Mouse (Mus musculus) CH12.LX (cell line): ENCODE data around the gene Kcnma1.

Experiments
- CTCF ChIP-seq, 2 experiments: IDR thresholded peaks in 1 of 2; conservative IDR thresholded peaks in 1 of 2; 2 replicates each; pipeline ENCODE4 v1.5.1; 2011 to 2012; ENCODE audit warnings: low read depth in 2 of 2, low read length in 2 of 2, improper control_type of control experiment in 1 of 2, inconsistent platforms in 1 of 2, mild to moderate bottlenecking in 1 of 2, moderate library complexity in 1 of 2
- MAX ChIP-seq: IDR thresholded peaks from 2 replicates; pipeline ENCODE4 v1.6.1; 2011; ENCODE audit warnings: low read length, improper control_type of control experiment
- NRF1 ChIP-seq: IDR thresholded peaks from 2 replicates; pipeline ENCODE4 v1.6.1; 2014; ENCODE audit warnings: low read depth, mild to moderate bottlenecking, inconsistent platforms, low read length, improper control_type of control experiment, moderate library complexity
- POLR2A ChIP-seq: IDR thresholded peaks from 2 replicates; pipeline ENCODE4 v1.6.1; 2011; ENCODE audit warnings: low read depth, mild to moderate bottlenecking, improper control_type of control experiment, low read length

DNA sequence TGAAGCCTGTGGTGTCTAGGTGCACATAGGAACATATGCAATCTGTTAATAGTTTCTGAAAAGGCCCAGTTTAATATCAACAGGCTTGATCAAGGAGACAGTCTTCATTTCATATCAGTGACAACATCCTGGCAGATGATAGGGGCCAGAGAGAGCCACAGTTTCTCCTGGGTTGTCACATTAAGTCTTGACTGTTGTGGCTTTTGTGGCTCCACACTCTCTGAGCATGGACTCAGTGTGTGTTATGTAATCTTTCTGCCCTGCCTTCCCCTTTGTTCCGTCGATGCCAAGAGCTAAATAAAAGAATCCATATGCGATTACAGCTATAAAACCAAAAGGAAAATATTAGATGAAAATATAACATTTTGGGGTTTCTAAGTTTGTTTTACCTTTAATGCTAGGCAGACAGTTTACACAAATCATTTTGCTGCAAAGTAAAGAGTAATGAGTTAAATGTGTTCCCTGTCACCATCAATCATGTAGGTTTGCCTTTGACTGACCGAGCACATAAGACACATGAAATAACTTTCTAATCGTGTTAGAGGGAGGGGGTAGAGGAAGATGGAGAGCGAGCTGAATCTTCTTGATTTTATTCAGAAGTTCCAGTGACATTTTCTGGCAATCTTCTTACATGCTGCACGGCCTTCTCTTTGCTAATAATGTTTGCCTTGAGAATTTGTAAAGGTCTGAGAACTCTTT, 528.3 kb downstream of the Kcnma1 start:
- TF ChIP-seq CTCF (conservative IDR thresholded peaks at IDR 0.05 in 1 of 2, IDR thresholded peaks at IDR 0.05 in 1 of 2; ENCODE audit: low read depth in 2 of 2, low read length in 2 of 2) (no peak), NRF1 (no peak), POLR2A (no peak), MAX (no peak)
